Mouse (Mus musculus) large intestine, adult 2 months (tissue): ENCODE data around the gene Lsm11. TPM values are rescaled to one million over a fixed set of nuclear protein-coding genes. Genes with fewer than 3 reads are reported as not detected.

Experiments
- DNase-seq: peaks from one replicate; pipeline ENCODE4 v3.0.0-alpha.2; 2012; ENCODE audit warnings: low read depth, low spot score
- WGBS: fragments of 180-500 bp; shearing (Covaris S2); methylation state at CpG from one replicate; pipeline ENCODE4 v1.1.7; 2018; 5-methylcytosine and 5-hydroxymethylcytosine counted together
- polyA plus RNA-seq: library from polyadenylated mRNA; depleted of rRNA; stranded (reverse); fragments of >200 nt; gene quantifications from 2 replicates; pipeline ENCODE4 v1.2.3, GENCODE M21; 2012; rRNA removed

The Lsm11 gene
- 2.5 and 3.2 TPM in 2 replicates for polyA plus RNA-seq

GRCm38 (mm10) chr11:45944643-45945156 is at the start of gene Lsm11:
TSS of gene Lsm11 (minus strand) at chr11:45944935.
- DNase-seq: peak; percentile 83
- under 1% methylated on average over 55 of the region's 55 CpGs for WGBS

GRCm38 (mm10) chr11:45992087-45992486 is 47.4 kb upstream of the Lsm11 start:
- whole genome bisulfite sequencing: 46% methylated on average over 13 of the region's 13 CpGs
- no peak for DNase-seq

DNA sequence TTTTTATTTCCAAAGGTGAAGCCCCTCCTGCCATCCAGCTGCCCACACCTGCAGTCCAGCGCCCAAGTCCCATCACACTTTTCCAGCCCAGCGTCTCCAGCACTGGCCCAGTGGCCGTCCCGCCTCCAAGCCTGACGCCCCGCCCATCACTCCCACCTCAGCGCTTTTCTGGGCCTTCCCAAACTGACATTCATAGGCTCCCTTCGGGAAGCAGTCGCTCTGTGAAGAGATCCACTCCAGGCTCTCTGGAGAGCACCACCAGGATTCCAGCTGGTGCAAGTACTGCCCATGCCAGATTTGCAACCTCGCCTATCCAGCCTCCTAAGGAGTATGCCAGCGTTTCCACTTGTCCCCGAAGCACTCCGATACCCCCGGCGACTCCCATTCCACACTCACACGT is 46.9 kb upstream of the Lsm11 start:
- DNase-seq: no peak
- 10% methylated on average over 16 of the region's 16 CpGs for WGBS

DNA sequence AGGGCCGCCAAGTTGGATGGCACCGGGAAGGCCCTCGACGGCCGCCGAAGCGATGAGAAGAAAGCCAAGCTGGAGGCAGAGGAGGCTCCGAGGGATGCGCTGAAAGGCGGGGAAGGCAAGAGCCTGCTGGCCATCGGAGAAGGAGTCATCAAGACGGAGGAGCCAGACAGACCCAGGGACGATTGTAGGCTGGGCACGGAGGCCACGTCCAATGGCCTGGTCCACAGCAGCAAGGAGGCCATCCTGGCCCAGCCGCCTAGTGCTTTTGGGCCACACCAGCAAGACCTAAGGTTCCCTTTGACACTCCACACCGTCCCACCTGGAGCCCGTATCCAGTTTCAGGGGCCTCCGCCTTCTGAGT is 36.1 kb upstream of the Lsm11 start:
- no peak for DNase-seq
- WGBS: 47% methylated on average over 19 of the region's 19 CpGs

GRCm38 (mm10) chr11:45979946-45980892 is 35.5 kb upstream of the Lsm11 start, which contains the start of gene Sox30:
TSS of gene Sox30 (plus strand) at chr11:45980310.
- WGBS: 13% methylated on average over 108 of the region's 115 CpGs
- DNase-seq: no peak

GRCm38 (mm10) chr11:45976061-45976460 is 31.3 kb upstream of the Lsm11 start:
- no peak for DNase-seq
- 90% methylated on average over 3 of the region's 3 CpGs for WGBS

- no peak for DNase-seq
- WGBS: 76% methylated on average over 8 of the region's 8 CpGs
These were observed 29.7 kb upstream of the Lsm11 start for GRCm38 (mm10) chr11:45974466-45974865.

DNA sequence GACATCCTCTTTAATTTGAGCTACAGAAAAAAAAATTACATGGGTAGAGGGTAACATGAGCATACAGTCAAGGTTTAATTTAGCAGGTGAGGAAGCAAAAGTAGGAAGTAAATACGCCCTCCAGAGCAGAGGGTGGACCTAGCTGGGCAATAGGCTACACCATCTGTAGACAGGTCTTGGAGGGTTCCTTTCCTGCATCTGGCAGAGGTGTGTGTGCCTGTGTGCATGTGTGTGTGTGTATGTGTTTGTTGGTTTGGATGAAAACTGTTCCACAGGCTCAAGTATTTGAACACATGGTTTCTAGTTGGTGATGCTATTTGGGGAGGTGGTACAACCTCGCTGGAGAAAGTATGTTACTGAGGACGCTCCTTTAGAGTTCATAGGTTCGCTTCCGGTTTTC is 28.9 kb upstream of the Lsm11 start:
- WGBS: 84% methylated on average over 5 of the region's 5 CpGs
- DNase-seq: no peak

DNA sequence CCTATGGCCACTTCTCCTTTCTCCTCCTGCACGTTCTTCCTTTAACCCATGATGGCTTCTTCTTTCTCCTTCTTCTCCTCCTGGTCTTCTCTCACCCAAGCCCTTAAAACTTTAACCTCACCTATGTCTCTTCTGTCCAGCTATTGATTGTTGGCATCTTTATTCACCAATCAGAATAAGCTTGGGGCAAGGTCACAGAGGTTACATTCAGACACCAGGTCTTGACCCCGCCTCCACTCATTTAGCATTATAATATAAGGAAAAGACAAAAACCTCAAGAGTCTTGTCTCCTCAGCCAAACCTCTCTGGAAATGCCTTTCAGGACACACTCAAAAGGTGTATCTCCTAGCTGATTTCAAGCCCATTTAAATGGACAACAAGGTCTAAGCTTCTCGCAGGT is 23.7 kb upstream of the Lsm11 start:
- WGBS: 90% methylated on average over 3 of the region's 3 CpGs
- no peak for DNase-seq

DNA sequence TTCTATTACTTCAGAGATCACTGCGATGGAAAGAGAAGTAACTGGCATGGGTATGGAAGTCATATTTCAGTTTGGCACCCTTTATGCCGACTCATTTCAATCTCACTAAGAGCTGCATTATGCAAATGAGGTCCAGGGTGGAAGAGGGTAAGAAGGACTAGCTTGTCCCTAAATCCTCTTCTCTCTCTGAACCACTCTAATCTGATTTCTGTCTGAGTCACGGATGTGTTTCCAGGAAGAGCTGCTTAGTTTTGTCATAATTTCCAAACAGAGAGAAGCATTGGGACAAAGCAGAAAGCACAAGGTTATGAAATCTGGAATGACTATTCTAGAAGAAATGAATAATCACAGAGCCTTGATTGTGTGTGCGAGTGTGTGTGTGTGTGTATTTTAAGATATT is 22.2 kb upstream of the Lsm11 start:
- DNase-seq: no peak

DNA sequence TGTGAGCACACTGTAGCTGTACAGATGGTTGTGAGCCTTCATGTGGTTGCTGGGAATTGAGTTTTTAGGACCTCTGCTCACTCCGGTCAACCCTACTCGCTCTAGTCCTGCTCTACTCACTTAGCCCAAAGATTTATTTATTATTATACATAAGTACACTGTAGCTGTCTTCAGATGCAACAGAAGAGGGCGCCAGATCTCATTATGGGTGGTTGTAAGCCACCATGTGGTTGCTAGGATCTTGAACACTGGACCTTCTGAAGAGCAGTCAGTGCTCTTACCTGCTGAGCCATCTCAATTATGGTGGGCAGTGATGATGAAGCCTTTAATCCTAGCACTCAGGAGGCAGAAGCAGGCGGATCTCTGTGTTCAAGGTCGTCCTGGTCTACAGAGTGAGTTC is 15.3 kb upstream of the Lsm11 start:
- 85% methylated on average over 5 of the region's 5 CpGs for WGBS
- no peak for DNase-seq

More for the DNA sequence above, 22.2 kb upstream of the Lsm11 start:
- WGBS: 66% methylated on average over 4 of the region's 4 CpGs

GRCm38 (mm10) chr11:45959598-45959997 is 14.9 kb upstream of the Lsm11 start:
- DNase-seq: no peak

DNA sequence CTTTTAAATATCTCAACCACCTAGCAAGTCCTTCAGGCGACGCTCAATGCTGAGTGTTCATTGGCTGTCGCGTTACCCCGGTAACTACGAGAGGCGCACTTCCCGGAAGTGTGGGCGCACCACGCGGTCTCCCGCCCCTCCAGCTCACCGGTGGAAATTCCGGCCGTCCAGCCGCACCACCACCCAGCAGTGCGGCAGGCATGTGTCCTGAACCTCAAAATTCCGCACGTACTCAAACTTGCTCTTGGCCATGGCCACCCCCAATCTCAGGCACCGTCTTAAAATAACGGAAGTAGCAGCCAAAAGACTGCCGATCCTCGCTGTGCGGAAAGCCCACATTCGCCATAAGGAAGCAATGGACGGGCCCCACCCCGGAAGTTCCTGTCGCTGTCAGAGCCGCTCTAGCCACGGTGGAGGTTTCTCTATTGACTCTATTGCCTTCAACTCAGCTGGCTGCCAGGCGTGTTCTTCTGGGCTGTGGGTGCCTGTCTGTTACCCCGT is 10.4 kb upstream of the Lsm11 start, which contains the start of gene Thg1l:
TSS of gene Thg1l (minus strand) at position 368 of the 501 bp plus-strand sequence.
- DNase-seq: peak; percentile 91
- WGBS: under 1% methylated on average over 32 of the region's 32 CpGs

More at GRCm38 (mm10) chr11:45959598-45959997, 14.9 kb upstream of the Lsm11 start:
- WGBS: 81% methylated on average over 3 of the region's 3 CpGs

DNA sequence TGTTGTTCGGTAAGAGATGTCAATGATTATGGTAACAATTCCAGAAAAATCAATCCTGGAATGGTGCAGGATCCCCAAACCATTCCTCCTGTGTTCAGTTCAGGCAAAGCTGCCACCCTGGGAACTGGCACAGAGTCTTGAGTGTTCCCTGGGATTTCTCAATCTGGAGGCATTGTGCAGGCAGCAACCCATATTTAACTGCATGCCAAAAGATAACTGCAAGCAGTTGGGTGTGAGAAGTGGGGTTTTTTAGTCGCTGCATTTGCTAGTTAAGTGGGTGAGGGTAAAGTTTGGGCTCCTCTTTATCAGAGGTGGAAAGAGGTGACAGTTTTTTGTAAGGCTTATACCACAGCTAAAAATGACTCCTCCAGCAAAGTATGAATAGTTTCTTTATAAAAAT is 2.8 kb upstream of the Lsm11 start:
- no peak for DNase-seq
- 88% methylated on average over 2 of the region's 2 CpGs for WGBS

GRCm38 (mm10) chr11:45946796-45947195 is 2.1 kb upstream of the Lsm11 start:
- DNase-seq: no peak
- 91% methylated on average over 4 of the region's 4 CpGs for WGBS

GRCm38 (mm10) chr11:45943891-45944642 is 668 bp downstream of the Lsm11 start:
- DNase-seq: no peak
- WGBS: under 1% methylated on average over 49 of the region's 49 CpGs

- no peak for DNase-seq
- WGBS: 53% methylated on average over 7 of the region's 7 CpGs
These were observed 1.5 kb downstream of the Lsm11 start for GRCm38 (mm10) chr11:45943108-45943705.

DNA sequence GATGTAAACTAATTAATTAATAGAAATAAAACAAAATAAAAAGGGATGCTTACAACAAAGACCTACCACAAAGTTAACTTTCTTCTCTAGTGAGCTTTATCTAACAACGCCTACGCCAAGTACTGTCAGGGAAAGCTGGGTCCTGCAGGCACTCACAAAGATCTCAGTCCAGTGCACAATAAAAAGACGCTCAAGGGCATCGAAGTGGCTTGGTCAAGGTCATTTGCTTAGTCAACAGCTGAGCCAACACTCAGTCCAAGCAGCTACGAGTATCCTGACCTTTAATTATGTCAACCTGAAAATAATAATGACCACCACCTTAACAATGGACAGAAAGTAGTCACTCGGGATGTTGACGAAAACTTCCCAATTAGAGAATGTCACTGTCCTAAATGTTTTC is 2.5 kb downstream of the Lsm11 start:
- no peak for DNase-seq
- WGBS: 94% methylated on average over 7 of the region's 7 CpGs

- WGBS: 95% methylated on average over 8 of the region's 8 CpGs
- DNase-seq: no peak
These were observed 5.8 kb downstream of the Lsm11 start for GRCm38 (mm10) chr11:45938917-45939316.

DNA sequence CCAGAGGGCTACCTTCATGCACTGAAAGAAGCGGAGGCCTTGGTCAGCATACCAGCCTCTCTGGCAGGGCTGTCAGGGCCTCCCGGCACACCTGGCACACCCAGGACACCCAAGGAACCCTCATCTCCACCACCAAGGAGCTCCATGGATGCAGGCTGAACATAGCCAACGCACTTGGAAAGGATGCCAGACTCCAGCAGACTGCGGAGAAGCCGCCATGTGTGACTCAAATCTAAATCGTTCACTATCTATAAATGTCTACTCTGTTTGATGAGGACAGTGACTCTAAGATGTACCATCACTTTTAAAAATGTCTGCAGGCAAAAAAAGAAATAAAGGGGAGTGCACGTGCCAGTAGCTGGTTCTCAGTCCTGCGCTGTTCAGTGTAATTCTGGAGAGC is 7.3 kb downstream of the Lsm11 start:
- DNase-seq: no peak
- WGBS: 92% methylated on average over 8 of the region's 8 CpGs
